Mouse (Mus musculus) heart, postnatal 10 days (tissue): ENCODE measurements at regions not wholly inside any gene's neighbourhood (a gene's known extent, or its start where the extent isn't known, plus 50 kb on each side); places are given as distances from the start of the nearest gene placed in this dataset.
A peak's percentile ranks its signal among the peaks of the same experiment; 100 is the strongest.
"Not testable (repeated sequence)": the region's sequence is repeated elsewhere in the genome, so short reads cannot be mapped to it uniquely, and the experiment has no call there.

Experiments
- DNase-seq, 2 experiments: peaks; one replicate each; pipeline ENCODE4 v3.0.0; 2021
- intact Hi-C: fragments of 180-260 bp; cut with DNase I; formaldehyde crosslinking; loops from one replicate; pipeline ENCODE4 v1.15.1; 2025

DNA sequence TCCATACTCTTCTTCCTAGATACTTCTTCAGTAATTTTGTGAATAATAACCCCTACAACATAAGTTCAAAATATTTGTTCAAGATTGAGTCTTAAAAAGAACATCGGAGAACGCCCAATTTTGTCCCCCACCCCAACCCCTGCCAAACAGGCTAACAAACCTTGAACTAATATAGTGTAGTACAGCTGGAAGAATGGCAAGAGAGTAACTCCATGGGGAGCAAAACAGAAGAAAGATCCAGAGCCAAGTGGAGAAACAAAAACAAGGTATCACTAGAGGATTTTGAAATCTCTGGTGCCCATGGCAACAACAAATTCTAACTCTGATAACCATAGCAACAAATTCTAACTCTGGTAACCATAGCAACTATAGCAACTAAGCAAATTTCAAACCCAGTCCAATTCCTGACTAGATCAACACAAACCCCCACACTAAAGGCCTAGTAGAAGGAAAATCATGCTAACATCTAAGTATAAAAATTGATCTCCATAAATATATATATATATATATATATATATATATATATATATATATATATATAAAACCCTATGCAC, 74.2 kb upstream of the Magee2 start:
- intact Hi-C loops, result no loop called here

DNA sequence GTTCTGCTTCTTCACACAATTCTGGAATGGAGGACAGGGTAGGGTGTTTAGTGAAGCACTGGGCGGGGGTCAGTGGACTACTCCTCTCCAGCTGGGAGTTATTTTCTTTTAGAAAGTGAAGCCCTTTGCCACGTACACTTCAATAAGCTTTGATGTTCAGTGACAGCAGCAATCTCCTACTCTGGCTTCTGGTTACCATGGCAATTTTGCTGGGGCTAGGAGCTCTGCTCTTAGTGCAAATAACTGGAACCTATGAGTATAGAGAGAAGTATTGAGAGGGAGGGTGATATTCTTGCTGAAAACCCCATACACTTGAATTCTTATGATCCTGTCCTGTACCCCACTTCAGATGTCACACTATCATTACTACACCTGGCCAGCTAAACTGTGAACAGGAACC, 94.5 kb upstream of the Magee2 start:
- intact Hi-C loops, result no loop called here
- DNase-seq, result no peak

More for the DNA sequence above, 74.2 kb upstream of the Magee2 start:
- DNase-seq, result no peak

DNA sequence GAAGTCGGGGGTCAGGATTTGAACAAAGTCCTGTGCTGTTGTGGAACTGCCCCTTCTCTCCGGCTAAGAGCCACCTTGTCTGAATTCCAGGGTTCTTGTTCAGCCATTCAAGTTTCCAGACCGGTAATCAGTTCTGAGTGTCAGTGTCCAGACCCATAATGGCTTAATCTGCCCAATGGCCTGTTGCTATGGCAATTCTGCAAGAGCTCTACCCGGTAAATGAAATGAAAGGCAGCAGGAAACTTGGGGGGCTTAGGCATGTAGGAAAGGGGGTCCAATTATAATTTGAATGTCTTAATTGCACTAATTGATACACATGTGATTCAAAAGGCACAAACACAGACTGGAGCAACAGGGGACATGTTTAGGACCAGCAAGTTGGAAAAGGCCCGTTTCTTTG, 95.7 kb upstream of the Magee2 start:
- intact Hi-C loops, DNase-seq: not testable (repeated sequence)

DNA sequence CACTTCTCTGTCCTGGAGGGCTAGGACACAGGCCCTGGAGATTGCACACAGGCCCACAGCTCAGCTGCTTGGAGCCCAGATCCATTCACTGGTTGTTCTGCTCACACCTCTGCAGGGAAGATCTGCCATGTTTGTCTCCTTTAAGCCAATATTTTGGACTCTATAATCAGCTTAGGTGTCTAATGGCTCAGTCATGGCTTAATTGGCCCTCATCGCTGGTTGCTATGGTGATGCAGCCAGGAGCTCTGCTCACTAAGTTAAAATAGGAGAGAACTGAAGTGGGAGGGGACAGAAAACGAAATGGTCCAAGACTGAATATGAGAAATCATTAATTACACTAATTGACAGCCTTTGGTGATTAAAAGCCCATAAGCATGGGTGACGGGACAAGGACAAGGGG, 96.3 kb upstream of the Magee2 start:
- intact Hi-C loops, DNase-seq: not testable (repeated sequence)

DNA sequence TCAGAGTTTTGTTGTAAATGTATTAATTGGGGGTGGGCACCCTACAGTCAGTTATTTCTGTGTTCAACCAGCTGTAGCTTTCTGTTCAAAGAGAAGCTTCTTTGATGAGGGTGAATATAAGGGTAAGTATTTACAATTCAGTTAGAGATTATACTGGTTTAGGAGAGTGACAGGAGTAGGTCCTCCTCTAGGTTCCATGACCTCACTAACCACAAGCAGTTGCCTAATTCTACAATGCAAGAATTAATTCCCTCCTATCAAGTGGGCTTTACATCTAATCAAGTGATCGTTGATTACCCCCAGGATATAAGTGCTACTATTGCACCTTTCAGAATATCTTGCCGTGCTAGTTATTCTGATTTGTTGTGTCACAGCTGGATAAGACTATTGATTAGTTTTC, 101.1 kb upstream of the Pbdc1 start:
- DNase-seq, result no peak
- intact Hi-C loops, result no loop called here

DNA sequence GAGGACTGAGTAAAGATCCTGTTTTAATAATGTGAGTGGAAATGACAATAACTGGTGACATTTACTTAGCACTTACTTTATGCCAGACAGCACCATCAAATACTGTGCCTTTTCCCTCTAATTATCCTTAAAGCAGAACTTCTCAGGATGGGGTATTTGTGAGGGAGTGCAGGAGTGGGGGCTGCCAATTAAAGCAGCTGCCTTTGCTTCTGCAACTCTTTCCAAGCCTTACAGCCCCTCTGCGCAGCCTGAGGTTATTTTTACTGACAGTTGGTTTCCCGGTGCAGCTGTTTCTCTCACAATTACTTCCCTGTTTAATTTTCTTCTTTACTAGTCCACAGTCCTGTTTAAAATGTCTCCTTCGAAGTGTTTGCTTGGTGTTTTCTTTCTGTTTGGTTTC, 76.3 kb upstream of the Pbdc1 start:
- no peak for DNase-seq
- intact Hi-C loops, result loop anchor here (10.0 kb wide), 2 partner anchors 458 to 1308 kb away; no protein-coding TSS in a partner anchor

DNA sequence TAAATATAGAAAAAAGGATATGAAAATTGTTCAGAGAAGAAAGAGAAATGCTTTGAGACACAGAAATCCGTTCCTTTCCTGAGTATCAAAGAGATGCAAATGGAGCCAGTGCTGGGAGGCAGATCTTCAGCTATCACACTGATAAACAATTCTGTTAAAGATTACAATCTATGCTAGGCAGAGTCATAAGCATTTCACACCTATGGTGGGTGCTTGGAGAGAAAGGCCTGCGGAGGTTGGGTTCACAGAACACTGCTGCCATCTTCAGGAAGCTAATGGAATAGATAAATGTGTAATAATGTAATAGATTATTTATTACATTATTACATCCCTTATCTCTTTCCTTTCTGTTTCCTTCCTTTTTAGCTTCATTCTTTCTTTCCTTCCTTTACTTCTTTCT, 73.1 kb upstream of the Pbdc1 start:
- intact Hi-C loops, result loop anchor here (1.0 to 10.0 kb wide), 4 partner anchors 462 to 1312 kb away; no protein-coding TSS in a partner anchor
- DNase-seq, result peak; percentile 19 to 24
